Mouse (Mus musculus) ES-Bruce4 (cell line): ENCODE results near the gene 2010005H15Rik. TPM values are rescaled to one million over a fixed set of nuclear protein-coding genes. Genes with fewer than 3 reads are reported as not detected.
"Not testable (repeated sequence)": the region's sequence is repeated elsewhere in the genome, so short reads cannot be mapped to it uniquely, and the experiment has no call there.

Experiments used
- H3K27ac ChIP-seq: 2 replicates; pipeline ENCODE4 v1.5.1; 2012; ENCODE audit warnings: low read length, inconsistent platforms; ENCODE audit not compliant: insufficient read depth
- H3K27me3 ChIP-seq: 2 replicates; pipeline ENCODE4 v1.6.1; 2012; ENCODE audit warnings: mild to moderate bottlenecking, low read length, inconsistent platforms; ENCODE audit not compliant: control insufficient read depth, poor library complexity, insufficient read depth, severe bottlenecking
- H3K36me3 ChIP-seq: 2 replicates; pipeline ENCODE4 v1.6.1; 2012; ENCODE audit warnings: inconsistent platforms, mild to moderate bottlenecking, low read length, moderate library complexity; ENCODE audit not compliant: control insufficient read depth, poor library complexity, insufficient read depth, severe bottlenecking
- H3K4me1 ChIP-seq: one replicate; pipeline ENCODE4 v1.8.1; 2011; ENCODE audit warnings: low read length; ENCODE audit not compliant: control insufficient read depth, insufficient read depth
- H3K4me3 ChIP-seq: 2 replicates; pipeline ENCODE4 v1.5.1; 2011; ENCODE audit warnings: low read depth, mild to moderate bottlenecking, low read length
- H3K9ac ChIP-seq: 2 replicates; pipeline ENCODE4 v1.6.1; 2012; ENCODE audit warnings: low read depth, mild to moderate bottlenecking, inconsistent platforms; ENCODE audit not compliant: poor library complexity, severe bottlenecking
- H3K9me3 ChIP-seq: replicated peaks from 2 replicates; pipeline ENCODE4 v1.6.1; 2012; ENCODE audit warnings: mild to moderate bottlenecking, low read length, inconsistent platforms; ENCODE audit not compliant: control insufficient read depth, poor library complexity, insufficient read depth, severe bottlenecking
- CTCF ChIP-seq: IDR thresholded peaks from one replicate; pipeline ENCODE4 v1.8.1; 2011; ENCODE audit warnings: low read depth, low read length
- EP300 ChIP-seq: IDR thresholded peaks from 2 replicates; pipeline ENCODE4 v1.6.1; 2011; ENCODE audit warnings: low read depth, low read length; ENCODE audit not compliant: insufficient read depth
- POLR2A ChIP-seq: IDR thresholded peaks from one replicate; pipeline ENCODE4 v1.8.1; 2011; ENCODE audit warnings: low read length; ENCODE audit not compliant: insufficient read depth
- polyA plus RNA-seq: library from polyadenylated mRNA; stranded (reverse); fragments of >200 nt; gene quantifications from 2 replicates; pipeline ENCODE4 v1.2.4, GENCODE M21; 2011; ENCODE audit warnings: low read depth; ENCODE audit not compliant: missing spikeins, insufficient read depth, insufficient read length

Gene 2010005H15Rik
- not detected in 2 replicates for polyA plus RNA-seq

GRCm38 (mm10) chr16:36221168-36221567, at the start of gene 2010005H15Rik:
TSS of gene 2010005H15Rik (plus strand) at chr16:36221468.
- H3K9me3 ChIP-seq = peaks cover 19% of the 10 kb centered on the region
- H3K27ac ChIP-seq, H3K36me3 ChIP-seq, H3K4me1 ChIP-seq, H3K4me3 ChIP-seq, H3K9ac ChIP-seq, H3K27me3 ChIP-seq: not testable (repeated sequence)

- no peaks in the 10 kb centered on the region for H3K36me3 ChIP-seq
- no peak for TF ChIP-seq POLR2A
- no peak for TF ChIP-seq EP300
- TF ChIP-seq CTCF = no peak
These were observed 45.2 kb upstream of the 2010005H15Rik start for GRCm38 (mm10) chr16:36176108-36176507.

GRCm38 (mm10) chr16:36179910-36180309, 41.4 kb upstream of the 2010005H15Rik start:
- H3K27me3 ChIP-seq = no peaks in the 10 kb centered on the region
- no peaks in the 10 kb centered on the region; the same call in 1 of the 2 replicates for H3K9me3 ChIP-seq
- no peaks in the 10 kb centered on the region for H3K36me3 ChIP-seq
- no peak overlapping the region for H3K4me3 ChIP-seq
- no peak overlapping the region for H3K27ac ChIP-seq
- TF ChIP-seq EP300 (no peak), CTCF (no peak), POLR2A (no peak)
- no peak overlapping the region for H3K9ac ChIP-seq
- H3K4me1 ChIP-seq = no peaks in the 10 kb centered on the region

More at GRCm38 (mm10) chr16:36176108-36176507, 45.2 kb upstream of the 2010005H15Rik start:
- no peaks in the 10 kb centered on the region; the same call in 1 of the 2 replicates for H3K9me3 ChIP-seq
- H3K27ac ChIP-seq = no peak overlapping the region
- H3K4me1 ChIP-seq = no peaks in the 10 kb centered on the region
- no peaks in the 10 kb centered on the region for H3K27me3 ChIP-seq
- H3K4me3 ChIP-seq = no peak overlapping the region
- no peak overlapping the region for H3K9ac ChIP-seq

- not testable (repeated sequence) for H3K36me3 ChIP-seq, H3K4me1 ChIP-seq, H3K9me3 ChIP-seq, H3K27ac ChIP-seq, H3K4me3 ChIP-seq, H3K9ac ChIP-seq, H3K27me3 ChIP-seq
These were observed 37.4 kb upstream of the 2010005H15Rik start, which contains the start of gene Gm5483 for GRCm38 (mm10) chr16:36183912-36184311. TSS of gene Gm5483 (plus strand) at chr16:36184212.

- Histone ChIP-seq H3K36me3 (no peaks in the 10 kb centered on the region), H3K27me3 (no peaks in the 10 kb centered on the region), H3K9me3 (no peaks in the 10 kb centered on the region), H3K9ac (no peak overlapping the region), H3K4me1 (no peaks in the 10 kb centered on the region), H3K27ac (no peak overlapping the region), H3K4me3 (no peak overlapping the region)
- TF ChIP-seq EP300 = no peak
- no peak for TF ChIP-seq POLR2A
- TF ChIP-seq CTCF = no peak
These were observed 22.0 kb upstream of the 2010005H15Rik start for GRCm38 (mm10) chr16:36199226-36199625.

- Histone ChIP-seq H3K27me3 (no peaks in the 10 kb centered on the region), H3K9ac (no peak overlapping the region), H3K9me3 (no peaks in the 10 kb centered on the region), H3K4me3 (no peak overlapping the region), H3K36me3 (no peaks in the 10 kb centered on the region), H3K27ac (no peak overlapping the region), H3K4me1 (no peaks in the 10 kb centered on the region)
- no peak for TF ChIP-seq EP300
- no peak for TF ChIP-seq CTCF
- TF ChIP-seq POLR2A = no peak
These were observed 17.4 kb upstream of the 2010005H15Rik start for GRCm38 (mm10) chr16:36203846-36204245.

GRCm38 (mm10) chr16:36205684-36206083, 15.6 kb upstream of the 2010005H15Rik start:
- not testable (repeated sequence) for H3K27ac ChIP-seq, H3K9me3 ChIP-seq, H3K27me3 ChIP-seq, H3K36me3 ChIP-seq, H3K4me3 ChIP-seq, H3K9ac ChIP-seq, H3K4me1 ChIP-seq
